Mouse (Mus musculus): ENCODE results near the gene Myrfl. TPM values are rescaled to one million over a fixed set of nuclear protein-coding genes. Genes with fewer than 3 reads are reported as not detected.
A peak's percentile ranks its signal among the peaks of the same experiment; 100 is the strongest.

Gene Myrfl
- total RNA-seq, 2 experiments from 2014 or later: 0.36 to 0.44 TPM

DNA sequence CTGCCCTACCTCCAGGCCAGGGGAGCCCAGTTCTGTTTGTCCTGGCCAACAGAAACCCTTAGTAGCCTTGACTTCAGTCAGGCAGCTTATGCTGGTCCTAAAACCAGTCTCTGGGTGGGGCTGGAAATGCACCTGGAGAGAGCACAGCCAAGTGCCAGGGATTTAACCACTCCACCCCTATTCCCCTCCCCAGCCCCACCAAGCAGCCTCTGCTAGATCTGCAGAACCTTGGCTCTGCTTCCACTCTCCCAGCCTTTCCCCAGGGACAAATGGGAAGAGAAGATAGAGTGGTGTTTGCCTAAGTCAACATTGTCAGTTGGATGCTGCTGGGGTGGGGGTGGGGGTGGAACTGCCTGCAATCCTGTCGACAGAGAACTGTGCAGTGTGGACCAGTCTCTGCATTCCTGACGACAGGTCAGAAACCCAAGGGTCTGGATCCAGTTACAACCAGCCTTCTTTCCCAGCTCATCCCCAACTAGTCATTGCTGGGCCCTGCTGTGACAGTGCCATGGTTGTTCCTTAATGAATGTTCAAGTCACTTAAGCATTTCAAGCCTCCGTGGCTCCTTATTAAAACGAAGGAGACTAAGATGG is 135.1 kb downstream of the Myrfl start:
- no peak for DNase-seq (ENCODE audit: low spot score in 2 of 2)

DNA sequence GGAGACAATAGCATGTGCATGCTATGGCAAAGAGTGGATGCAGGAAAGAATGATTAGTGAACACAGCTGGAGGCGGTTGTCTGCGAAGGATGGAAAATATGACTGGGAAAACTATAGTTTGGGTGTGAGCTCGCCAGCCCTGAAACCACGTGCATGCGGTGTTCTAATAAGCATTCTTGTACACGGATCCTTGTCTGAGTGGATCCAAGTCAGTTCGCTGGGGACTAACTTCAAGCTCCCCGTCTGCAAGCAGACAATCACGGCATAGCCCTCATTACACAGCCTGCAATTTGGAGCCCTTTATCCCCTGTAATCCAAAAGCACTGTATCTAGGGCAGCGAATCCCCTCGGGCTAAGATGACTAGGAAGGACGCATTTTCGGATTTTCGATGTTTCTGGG is 136.2 kb downstream of the Myrfl start:
- no peak for DNase-seq (ENCODE audit: low spot score in 2 of 2)

DNA sequence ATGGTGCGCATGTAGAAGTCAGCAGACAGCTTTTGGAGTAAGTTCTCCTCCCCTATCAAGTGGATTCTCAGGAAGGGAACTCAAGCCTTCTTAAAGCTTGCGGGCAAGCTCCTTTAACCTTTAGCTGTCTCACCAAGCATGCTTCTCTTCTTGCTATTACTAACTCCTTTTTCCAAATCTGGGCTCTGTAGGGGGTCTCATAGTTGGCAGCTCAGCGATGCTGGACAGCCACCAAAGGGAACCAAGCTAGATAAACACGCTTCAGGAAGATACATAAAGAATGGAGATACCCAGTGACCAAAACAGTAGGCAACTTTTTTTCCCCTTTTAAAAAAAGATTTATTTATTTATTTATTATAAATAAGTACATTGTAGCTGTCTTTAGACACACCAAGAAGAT is 136.9 kb downstream of the Myrfl start:
- no peak for DNase-seq (ENCODE audit: low spot score in 2 of 2)

DNA sequence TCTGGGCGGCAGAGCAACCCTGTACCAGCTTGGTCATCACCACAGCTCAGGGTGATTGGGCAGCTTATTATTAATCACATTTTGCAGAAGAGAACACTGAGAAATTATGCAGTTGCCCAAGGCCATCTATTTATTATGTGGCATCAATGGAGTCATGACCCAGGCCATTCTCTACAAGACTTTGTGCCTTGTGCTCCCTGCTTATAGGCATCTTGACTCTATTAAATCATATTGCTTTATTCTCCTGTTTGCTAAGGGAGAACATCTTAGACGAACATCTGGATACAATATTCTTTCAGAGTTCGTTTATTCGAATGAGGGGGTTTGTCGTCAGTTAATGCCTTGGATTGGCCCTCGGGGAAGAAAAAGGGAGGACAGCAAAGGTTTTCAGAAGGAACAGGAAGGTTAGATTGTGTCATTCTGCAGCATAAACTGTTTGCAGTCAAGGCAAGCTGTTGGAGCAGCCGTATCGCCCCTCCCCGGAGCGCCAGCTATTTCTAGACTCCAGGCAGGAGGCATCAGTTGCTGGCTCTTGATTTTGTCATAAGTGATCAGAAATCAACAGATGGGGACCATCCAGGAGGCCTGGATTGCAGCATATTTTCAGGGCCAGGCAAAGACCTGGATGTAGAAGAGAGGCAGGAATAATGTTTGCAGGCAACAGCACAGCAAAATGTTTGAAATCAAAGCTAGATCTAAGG is 140.7 kb downstream of the Myrfl start:
- peak; percentile 60 to 83 for DNase-seq (ENCODE audit: low spot score in 2 of 2)

DNA sequence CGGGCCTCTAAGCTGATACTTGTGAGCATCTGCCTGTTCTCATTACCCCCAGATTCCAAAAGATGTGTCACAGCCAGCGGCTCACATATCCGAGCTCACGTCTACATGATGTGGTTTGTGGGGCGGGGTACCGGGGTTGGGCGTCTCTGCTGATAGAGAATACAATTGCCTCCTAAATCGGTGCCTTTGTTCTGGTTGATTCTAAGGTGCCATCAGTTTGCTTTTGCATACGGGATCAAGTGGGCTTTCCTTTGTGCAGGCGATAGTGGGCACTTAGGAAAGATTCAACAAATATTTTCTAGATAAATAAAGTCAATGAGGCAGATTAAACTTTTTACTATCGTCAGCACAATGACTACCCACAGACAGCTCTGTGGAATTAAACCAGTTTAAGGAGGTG is 141.8 kb downstream of the Myrfl start:
- DNase-seq (ENCODE audit: low spot score in 2 of 2): no peak

DNA sequence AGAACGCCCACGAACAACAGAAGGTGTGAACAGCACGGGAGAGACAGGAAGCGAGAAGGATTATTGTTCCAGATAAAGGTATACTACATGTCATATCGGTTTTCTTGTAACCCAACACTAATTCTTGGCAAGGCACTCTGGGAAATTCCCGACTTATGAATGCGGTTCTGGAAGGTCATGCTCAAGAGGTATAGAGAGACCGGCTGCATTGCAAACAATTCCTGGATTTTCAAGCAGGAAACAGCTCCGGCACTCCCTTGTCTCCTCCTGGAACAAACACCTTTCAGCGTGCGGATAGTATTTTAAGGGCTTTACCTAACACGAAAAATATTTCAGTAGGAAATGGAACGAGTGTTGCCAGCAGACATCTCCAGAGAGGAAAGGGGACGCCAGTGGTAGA is 145.8 kb downstream of the Myrfl start:
- DNase-seq (ENCODE audit: low spot score in 2 of 2): no peak

DNA sequence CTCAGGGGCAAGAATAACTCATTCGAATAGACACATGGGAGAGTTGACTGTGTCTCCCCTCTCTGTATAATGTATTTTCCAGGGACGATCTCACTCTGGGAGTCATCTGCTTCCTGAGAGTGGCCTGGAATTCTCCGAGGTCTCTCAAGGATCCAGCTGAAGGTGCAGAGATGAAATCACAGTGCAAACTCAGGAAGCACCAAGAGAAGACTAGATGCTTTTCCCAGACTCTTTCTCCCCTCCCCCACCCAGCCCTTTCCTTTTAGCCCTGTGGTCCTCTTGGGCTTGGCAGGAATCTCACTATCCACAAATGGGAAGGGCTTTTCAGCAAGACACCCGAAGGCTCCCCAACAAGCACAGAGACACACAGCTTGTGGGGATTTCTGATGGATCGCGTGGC is 146.7 kb downstream of the Myrfl start:
- DNase-seq (ENCODE audit: low spot score in 2 of 2): no peak

DNA sequence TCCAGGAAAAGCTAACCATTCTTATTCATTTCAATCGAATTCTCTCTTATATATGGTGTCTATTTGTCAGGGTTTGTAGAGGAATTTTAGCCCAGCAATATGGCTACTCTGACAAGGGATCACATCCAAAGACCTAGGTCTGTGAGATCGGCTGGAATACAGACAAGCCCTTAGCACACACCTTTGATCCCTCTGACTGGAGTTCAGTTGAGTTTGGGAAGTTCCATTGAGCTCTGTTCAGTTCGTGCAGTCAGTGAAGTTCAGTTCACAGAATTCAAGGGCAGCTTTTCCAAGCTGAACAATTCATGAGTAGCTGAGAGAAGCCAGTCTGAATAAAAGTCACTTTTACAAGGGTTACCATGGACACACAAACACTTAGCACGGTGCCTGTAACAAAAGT is 148.0 kb downstream of the Myrfl start:
- DNase-seq (ENCODE audit: low spot score in 2 of 2): no peak

DNA sequence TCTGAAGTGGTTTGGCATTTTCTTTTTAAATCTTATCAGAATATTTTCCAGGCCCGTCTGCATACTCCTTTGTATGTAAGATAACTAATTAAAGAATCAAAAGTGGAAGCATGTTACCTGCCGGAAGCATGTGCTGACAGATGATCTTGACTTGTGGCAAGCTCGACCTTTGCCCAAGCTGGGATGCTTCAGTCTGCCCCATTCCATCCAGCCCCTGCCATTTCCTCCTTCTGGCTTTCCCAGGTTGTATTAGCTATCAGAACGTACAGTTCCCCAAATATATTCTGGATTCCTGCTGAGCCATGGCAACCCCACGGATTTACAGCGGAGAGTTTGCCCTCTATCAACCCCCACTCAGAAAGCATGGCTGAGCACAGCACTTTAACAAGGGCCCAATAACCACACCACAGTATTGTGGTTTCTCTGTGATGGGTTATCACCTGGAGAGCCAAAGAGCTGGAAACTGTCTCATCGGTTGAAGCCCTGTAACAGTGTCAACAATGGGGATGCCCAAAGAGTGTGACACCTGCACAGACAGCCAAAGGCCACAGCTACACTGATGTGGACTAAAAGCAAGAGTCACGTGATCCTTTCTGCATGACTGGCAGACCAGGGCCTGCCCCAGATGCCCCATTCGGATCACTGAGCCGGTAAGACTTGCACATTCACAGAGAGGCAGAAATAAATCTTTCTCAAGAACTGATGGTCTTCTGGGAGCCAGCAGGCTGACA is 150.3 kb downstream of the Myrfl start:
- no peak for DNase-seq (ENCODE audit: low spot score in 2 of 2)

DNA sequence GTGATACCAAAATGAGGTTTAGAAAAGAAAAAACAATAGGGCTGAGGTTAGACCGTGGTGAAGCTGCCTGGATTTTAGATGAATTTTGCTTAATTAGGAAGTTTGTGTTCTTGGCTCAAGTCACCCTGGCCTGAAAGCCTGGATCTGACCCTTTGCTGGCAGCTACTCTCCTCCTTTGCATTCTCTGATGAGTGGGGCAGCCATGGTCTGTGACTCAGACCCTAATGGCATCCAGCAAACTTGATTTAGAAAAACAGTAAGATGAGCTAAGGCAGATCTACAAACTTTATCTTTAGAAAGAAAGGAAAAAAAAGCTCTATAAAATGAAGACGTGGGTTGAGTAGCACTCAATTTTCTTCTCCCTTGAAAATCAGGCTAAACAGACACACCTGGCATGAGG is 154.0 kb downstream of the Myrfl start:
- no peak for DNase-seq (ENCODE audit: low spot score in 2 of 2)

DNA sequence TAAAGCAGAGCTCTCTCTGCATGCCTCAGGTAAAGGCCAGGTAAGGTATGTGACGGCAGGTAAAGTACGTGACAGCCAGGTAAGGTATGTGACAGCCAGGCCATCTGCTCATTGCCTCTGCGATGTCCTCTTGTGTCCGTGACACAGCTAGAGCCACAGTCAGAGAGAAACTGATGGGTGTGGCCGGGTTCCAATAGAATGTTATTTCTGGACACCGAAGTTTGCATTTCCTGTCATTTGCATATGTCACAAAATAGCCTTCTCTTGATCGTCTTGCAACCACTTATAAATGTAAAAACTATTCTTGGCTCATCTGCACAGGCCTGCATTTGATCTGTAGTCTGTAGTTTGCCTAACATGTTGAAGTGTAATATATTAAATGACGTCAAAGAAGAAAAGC is 154.5 kb downstream of the Myrfl start:
- no peak for DNase-seq (ENCODE audit: low spot score in 2 of 2)

DNA sequence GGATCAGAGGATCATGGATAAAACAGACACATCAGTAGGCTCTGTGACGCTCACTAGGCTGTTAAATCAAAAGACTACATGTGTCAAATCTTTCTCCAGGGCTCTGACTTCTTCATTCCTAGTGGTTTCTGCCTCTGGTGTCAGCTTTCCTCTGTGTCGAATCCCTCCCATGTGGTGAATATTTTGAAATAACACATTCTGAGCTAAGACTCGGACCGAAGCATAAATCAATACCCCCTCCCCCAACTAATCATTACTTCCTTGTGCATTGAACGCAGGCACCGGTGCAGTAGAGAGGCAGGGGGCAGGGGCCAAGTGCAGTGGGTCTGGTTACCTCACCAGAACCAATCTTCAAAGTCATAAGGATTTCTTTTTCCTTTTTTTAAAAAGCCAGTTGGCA is 155.4 kb downstream of the Myrfl start:
- no peak for DNase-seq (ENCODE audit: low spot score in 2 of 2)

DNA sequence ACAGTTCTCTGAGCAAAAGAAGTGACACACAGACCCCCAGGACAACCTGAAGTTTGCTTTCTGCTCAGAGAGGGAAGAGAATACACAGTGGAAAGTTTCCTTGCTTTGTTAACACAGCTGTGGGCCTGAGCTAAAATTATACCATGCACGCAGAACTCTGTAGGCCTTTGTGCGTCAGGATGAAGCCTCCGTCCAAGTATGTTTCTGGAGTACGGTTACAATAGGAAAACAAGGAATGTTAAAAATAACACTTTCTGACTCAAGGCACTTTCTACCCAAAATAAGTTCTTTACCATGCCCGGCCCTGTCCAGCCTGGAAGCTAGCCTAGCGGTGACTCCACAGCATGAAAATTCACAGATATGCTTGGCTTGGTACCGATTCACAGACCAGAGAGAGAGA is 156.6 kb downstream of the Myrfl start:
- DNase-seq (ENCODE audit: low spot score in 2 of 2): no peak

DNA sequence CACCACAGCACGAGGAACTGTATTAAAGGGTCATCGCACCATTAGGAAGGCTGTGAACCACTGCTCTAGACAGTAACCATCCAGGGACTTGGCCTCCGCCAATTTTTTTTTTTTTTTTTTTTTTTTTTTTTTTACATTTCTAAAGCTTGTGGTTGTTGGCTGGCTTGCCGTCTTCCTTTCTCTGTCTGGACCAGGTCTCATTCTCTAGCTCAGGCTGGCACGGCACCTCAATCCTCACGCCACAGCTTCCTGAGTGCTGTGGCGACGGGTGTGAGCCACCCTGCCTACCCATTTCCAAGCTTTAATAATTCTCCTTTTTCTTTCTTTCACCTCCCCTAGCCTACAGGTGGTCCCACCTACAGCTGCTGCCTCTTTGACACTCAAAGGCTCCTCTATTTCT is 158.2 kb downstream of the Myrfl start:
- no peak for DNase-seq (ENCODE audit: low spot score in 2 of 2)

DNA sequence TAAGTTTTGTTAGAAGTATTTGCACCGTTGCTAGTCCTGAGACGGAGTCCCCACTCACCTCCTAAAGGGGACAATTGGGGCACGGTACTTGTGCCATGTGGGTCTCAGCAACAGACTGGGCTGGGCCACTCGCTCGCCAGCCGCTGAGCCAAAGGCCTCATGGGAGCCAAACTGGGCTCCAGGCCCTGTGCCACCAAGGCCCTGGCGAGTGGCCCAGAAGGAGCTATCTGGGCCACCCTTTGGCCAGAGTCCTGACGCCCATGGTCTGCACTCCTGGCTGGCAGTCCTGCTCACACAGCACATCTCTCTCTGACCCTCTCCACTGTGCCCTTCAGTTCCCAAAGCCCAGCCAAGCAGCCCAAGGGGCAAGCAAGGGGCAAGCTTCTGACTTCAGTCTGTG is 161.1 kb downstream of the Myrfl start:
- DNase-seq (ENCODE audit: low spot score in 2 of 2): peak; percentile 48 to 49

DNA sequence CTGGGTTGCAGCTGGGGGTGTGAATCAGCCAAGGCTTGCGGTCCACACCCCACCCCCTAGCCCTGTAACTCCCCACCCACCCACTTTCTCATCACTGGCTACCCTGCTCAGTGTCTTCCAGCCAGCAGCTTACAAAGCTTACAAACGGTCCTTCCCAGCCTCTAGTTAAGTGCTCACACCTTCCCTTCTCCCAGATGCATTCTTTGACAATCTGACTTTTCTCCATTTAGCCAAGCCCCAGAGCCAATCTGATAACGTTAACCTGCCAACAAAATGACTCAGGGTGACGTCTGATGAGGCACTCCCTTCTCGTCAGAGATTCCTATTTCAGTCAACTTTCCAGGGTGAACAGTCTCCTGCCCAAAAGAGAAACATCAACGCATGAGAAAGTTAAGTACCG is 163.1 kb downstream of the Myrfl start:
- no peak for DNase-seq (ENCODE audit: low spot score in 2 of 2)

DNA sequence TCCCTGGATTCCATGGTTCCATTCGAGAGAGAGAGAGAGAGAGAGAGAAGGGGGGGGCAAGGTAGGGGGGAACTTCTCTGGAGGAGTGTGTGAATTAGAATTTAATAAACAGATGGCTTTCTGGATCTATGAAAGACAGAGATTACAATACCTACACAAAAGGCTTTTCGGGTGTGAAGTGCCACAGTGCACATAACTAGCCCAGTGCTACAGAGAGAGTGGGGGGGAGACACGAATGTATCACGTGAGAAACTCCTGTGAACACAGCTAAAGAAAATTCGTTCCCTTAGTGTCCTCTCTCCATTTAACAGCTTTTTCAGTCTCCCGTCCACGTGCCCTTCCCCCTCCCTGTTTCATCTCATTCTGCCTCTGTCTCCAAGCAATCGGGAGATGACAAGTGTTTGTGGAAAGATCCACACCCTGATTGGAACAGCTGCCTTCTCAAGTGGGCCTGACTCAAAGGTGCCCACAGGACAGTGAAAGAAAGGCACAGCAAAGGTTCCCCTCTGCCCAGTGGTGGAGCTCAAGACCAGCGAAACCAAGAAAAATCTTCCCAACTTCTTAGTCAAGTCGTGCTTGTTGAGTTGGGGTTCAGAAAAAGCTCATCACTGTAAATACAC is 166.6 kb downstream of the Myrfl start:
- DNase-seq (ENCODE audit: low spot score in 2 of 2): no peak

DNA sequence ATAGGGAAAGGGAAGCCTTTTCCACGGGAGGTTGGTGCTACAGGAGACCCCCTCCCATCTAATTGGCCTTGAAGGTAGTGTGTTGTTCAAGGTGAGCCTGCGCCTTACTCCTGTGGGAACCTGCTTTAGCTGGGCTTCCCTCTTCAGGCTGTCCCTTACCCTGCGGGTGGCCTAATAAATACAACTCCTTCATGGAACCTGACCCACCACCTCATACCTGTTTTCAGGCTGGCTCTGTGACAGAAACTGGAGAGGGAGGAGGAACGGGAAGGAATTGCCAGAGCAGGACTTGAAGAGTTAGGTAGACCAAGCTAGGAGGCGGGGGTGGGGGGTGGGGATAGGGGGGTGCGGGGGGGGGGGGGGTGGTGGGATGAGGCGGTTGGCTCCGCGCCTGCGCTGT is 167.9 kb downstream of the Myrfl start:
- DNase-seq (ENCODE audit: low spot score in 2 of 2): no peak

DNA sequence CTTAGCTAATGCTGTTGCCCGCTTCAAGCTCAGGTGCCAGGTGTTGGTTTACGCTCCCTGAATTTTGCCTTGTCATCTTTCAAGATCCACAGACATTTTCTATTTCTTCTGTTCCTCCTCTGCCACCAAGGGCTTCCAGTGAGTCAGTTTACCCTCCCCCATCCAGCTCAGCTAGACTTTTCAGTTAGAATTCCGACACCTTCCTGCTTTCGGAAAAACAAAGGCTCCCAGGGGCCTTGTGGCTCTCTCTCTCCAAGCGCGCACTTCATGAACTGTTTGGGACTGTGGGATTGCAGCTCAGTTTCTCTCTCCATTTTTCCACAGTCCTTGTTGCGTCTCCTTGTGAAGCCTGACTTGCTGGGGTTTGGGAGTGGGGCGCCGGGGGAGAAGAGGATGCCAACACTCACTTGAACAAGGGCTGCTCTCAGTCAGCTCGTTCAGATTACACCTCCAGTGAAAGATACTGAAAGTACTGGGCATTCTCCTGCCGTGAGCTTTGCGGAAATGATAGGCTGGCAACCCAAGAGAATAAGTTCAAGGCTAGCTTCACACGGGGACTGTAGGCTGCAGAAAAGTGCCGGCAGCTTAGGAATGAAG is 168.9 kb downstream of the Myrfl start:
- no peak for DNase-seq (ENCODE audit: low spot score in 2 of 2)
